Mouse (Mus musculus): ENCODE measurements at regions not wholly inside any gene's neighbourhood (a gene's known extent, or its start where the extent isn't known, plus 50 kb on each side); places are given as distances from the start of the nearest gene placed in this dataset.
A peak's percentile ranks its signal among the peaks of the same experiment; 100 is the strongest.
"Not testable (repeated sequence)": the region's sequence is repeated elsewhere in the genome, so short reads cannot be mapped to it uniquely, and the experiment has no call there.

DNA sequence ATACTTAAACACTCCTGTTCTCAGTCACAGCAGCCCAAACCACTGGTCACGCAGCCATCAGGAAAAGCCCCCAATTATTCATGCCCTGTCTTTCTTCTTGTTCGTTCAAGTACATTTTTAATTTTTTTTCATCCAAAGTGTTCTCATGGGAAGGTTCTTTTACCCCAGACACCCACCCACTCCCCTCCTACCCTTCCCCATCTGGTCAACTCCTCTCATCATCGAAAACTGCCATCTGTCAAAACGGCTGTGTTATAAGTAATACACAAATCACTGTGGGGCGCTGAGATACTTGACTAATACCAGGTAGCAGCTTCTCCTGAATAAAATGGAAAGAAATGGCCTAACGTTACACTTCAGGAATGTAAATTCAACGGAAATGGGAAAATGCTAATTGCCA, 573.1 kb upstream of the Gm10131 start:
- ATAC-seq = no peak
- POLR2A ChIA-PET = no interaction called here
- in situ Hi-C loops (cut with MboI; ENCODE audit: low pct_unique_long_range_greater_than_20kb) = no loop called here

DNA sequence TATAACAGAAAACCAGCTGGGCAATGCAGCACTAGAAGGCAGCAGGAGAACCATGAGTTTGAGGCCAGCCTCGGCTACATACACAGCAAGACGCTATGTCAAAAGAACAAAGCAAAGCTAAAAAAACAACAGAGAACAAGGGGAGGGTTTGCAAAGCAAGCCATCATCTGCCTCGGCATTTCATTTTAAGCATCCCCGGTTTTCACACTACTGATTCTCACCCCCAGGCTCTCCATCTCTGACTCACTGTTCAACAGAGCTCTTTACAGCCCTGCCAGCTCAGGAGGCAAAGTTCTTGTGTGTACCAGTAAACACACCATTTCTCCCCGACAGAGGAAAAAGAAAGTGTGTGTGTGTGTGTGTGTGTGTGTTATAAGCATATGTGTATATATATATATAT, 571.6 kb upstream of the Gm10131 start:
- ChIA-PET CTCF (no interaction called here), POLR2A (no interaction called here)
- in situ Hi-C loops (cut with MboI; ENCODE audit: low pct_unique_long_range_greater_than_20kb) = no loop called here
- DNase-seq (ENCODE audit: low read depth, low spot score) (peak; percentile 17), ATAC-seq (no peak)
- no peaks in the 10 kb centered on the region for H3K27me3 ChIP-seq
- TF ChIP-seq CTCF (IDR thresholded peaks at IDR 0.05) = no peak

More for the DNA sequence above, 573.1 kb upstream of the Gm10131 start:
- no peak for TF ChIP-seq CTCF (IDR thresholded peaks at IDR 0.05)
- H3K27me3 ChIP-seq = no peaks in the 10 kb centered on the region
- CTCF ChIA-PET = no interaction called here
- DNase-seq (ENCODE audit: low read depth, low spot score) = no peak

DNA sequence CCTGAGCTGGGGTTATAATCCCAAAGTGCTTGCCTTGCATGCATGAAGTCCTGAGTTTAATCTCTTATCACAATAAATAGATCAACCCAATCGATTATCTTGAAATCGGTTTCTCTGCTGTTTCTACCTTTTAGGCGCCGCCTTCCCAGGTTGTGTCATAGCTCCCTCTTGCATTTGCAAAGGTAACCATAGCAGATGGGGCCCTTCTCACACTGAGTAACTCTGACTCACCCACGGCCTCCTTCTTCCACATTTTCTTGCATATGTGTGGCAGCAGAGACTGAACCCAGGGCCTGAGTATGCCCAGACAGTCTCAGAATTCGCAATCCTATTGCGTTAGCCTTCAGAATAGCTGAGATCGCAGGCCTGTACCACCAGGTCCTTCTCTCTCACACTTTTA, 570.7 kb upstream of the Gm10131 start:
- no peak for TF ChIP-seq CTCF (IDR thresholded peaks at IDR 0.05)
- in situ Hi-C loops (cut with MboI; ENCODE audit: low pct_unique_long_range_greater_than_20kb) = no loop called here

GRCm38 (mm10) chr8:34679565-34680291, 568.2 kb upstream of the Gm10131 start:
- DNase-seq (ENCODE audit: low read depth, low spot score) = no peak
- in situ Hi-C loops (cut with MboI; ENCODE audit: low pct_unique_long_range_greater_than_20kb) = no loop called here
- ChIA-PET POLR2A (no interaction called here), CTCF (interaction anchor here (0.7 to 1.2 kb wide), 3 partner anchors 16 to 146 kb away, joined by 3 to 4 read pairs (median 3); no protein-coding TSS in a partner anchor)
- TF ChIP-seq CTCF (IDR thresholded peaks at IDR 0.05) = no peak
- ATAC-seq = no peak
- H3K27me3 ChIP-seq = no peaks in the 10 kb centered on the region

More for the DNA sequence above, 570.7 kb upstream of the Gm10131 start:
- no peaks in the 10 kb centered on the region for H3K27me3 ChIP-seq
- DNase-seq (ENCODE audit: low read depth, low spot score) (no peak), ATAC-seq (no peak)
- CTCF ChIA-PET = interaction anchor here (1.2 kb wide), 1 partner anchor 56 kb away, joined by 4 read pairs; no protein-coding TSS in a partner anchor
- POLR2A ChIA-PET = no interaction called here

DNA sequence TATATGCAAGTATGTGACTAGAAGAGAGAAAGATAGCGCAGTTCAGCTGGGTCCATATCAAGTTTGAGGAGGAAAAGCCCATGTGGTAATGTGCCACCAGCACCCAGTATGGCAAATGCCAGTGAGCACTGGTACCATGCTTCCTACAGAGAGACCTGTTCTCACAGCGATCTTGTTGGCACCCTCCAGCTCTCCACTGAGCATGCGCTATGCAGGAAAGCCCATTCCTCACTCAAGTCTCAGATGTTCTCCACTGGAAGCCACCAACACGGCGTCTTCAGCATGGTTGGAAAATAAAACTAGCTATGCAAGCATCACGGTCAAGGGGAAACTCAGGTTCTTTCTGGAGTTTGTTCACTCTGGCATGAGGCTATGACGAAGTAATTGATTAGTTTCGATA, 567.3 kb upstream of the Gm10131 start:
- no peak for ATAC-seq
- no peak for DNase-seq (ENCODE audit: low read depth, low spot score)
- in situ Hi-C loops (cut with MboI; ENCODE audit: low pct_unique_long_range_greater_than_20kb) = no loop called here
- CTCF ChIA-PET = interaction anchor here (0.7 to 1.2 kb wide), 2 partner anchors 16 to 145 kb away, joined by 3 read pairs; no protein-coding TSS in a partner anchor
- POLR2A ChIA-PET = no interaction called here
- H3K27me3 ChIP-seq = no peaks in the 10 kb centered on the region
- TF ChIP-seq CTCF (IDR thresholded peaks at IDR 0.05) = no peak

DNA sequence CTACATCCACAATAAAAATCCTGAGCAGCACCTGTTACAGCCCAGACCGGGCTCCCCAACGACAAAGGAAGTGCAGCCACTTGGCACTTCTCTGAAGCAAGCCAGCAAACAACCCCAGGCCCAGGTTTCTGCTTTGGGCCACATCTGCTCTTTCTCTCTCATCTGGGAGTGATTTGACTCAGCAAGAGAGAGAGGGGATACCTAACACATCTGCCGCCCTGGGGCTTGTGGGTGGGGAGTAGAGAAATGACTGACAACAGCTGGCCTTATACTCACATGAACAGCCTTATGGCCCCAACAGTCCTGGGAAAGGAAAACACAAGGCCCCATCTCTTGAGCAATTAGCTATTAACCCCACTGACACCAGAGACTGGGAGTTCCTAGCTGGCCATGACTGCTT, 560.2 kb upstream of the Gm10131 start:
- ATAC-seq = no peak
- no peak for DNase-seq (ENCODE audit: low read depth, low spot score)
- ChIA-PET POLR2A (no interaction called here), CTCF (no interaction called here)
- in situ Hi-C loops (cut with MboI; ENCODE audit: low pct_unique_long_range_greater_than_20kb) = no loop called here
- TF ChIP-seq CTCF (IDR thresholded peaks at IDR 0.05) = no peak
- H3K27me3 ChIP-seq = no peaks in the 10 kb centered on the region

- CTCF ChIA-PET = no interaction called here
- no peaks in the 10 kb centered on the region for H3K27me3 ChIP-seq
- no peak for ATAC-seq
- POLR2A ChIA-PET = no interaction called here
- no peak for TF ChIP-seq CTCF (IDR thresholded peaks at IDR 0.05)
- no peak for DNase-seq (ENCODE audit: low read depth, low spot score)
- in situ Hi-C loops (cut with MboI; ENCODE audit: low pct_unique_long_range_greater_than_20kb) = no loop called here
Observed at GRCm38 (mm10) chr8:34670930-34671715, 559.6 kb upstream of the Gm10131 start.

- DNase-seq (ENCODE audit: low read depth, low spot score) (no peak), ATAC-seq (no peak)
- in situ Hi-C loops (cut with MboI; ENCODE audit: low pct_unique_long_range_greater_than_20kb) = no loop called here
- TF ChIP-seq CTCF (IDR thresholded peaks at IDR 0.05) = no peak
- ChIA-PET CTCF (no interaction called here), POLR2A (no interaction called here)
- H3K27me3 ChIP-seq = no peaks in the 10 kb centered on the region
Observed at GRCm38 (mm10) chr8:34669146-34669545, 557.6 kb upstream of the Gm10131 start.

GRCm38 (mm10) chr8:34664429-34664828, 552.9 kb upstream of the Gm10131 start:
- ChIA-PET CTCF (no interaction called here), POLR2A (no interaction called here)
- ATAC-seq (no peak), DNase-seq (ENCODE audit: low read depth, low spot score) (no peak)
- no peak for TF ChIP-seq CTCF (IDR thresholded peaks at IDR 0.05)
- in situ Hi-C loops (cut with MboI; ENCODE audit: low pct_unique_long_range_greater_than_20kb) = loop anchor here (5.0 kb wide), 1 partner anchor 153 kb away; no protein-coding TSS in a partner anchor
- no peaks in the 10 kb centered on the region for H3K27me3 ChIP-seq

DNA sequence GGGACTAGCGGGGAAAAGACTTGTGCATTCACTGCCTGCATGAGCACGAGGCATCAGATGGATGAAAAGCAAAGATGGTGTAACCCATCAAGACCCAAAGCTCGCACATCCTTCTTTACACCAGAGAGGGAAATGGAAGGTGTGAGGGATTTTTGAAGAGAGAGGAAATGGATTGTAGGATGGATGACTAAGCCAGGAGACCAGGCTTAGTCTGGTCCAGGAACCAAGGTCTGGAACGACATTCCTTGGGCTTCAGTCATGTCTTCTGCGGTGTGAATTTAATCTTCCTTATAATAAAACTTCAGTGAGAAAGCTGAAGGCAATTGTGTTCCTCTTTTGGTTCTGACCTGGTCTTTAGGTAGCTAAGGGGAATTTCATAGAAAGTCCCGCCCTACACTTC, 551.0 kb upstream of the Gm10131 start:
- peak; percentile 82 for DNase-seq (ENCODE audit: low read depth, low spot score)
- ATAC-seq = peak; percentile 90
- in situ Hi-C loops (cut with MboI; ENCODE audit: low pct_unique_long_range_greater_than_20kb) = loop anchor here (5.0 kb wide), 1 partner anchor 155 kb away; no protein-coding TSS in a partner anchor
- POLR2A ChIA-PET = no interaction called here
- TF ChIP-seq CTCF (IDR thresholded peaks at IDR 0.05) = no peak
- CTCF ChIA-PET = no interaction called here
- H3K27me3 ChIP-seq = no peaks in the 10 kb centered on the region

- CTCF ChIA-PET = no interaction called here
- POLR2A ChIA-PET = no interaction called here
- H3K27me3 ChIP-seq = no peaks in the 10 kb centered on the region
- in situ Hi-C loops (cut with MboI; ENCODE audit: low pct_unique_long_range_greater_than_20kb) = no loop called here
- no peak for DNase-seq (ENCODE audit: low read depth, low spot score)
- no peak for TF ChIP-seq CTCF (IDR thresholded peaks at IDR 0.05)
- no peak for ATAC-seq
Observed at GRCm38 (mm10) chr8:34651750-34652149, 540.2 kb upstream of the Gm10131 start.

DNA sequence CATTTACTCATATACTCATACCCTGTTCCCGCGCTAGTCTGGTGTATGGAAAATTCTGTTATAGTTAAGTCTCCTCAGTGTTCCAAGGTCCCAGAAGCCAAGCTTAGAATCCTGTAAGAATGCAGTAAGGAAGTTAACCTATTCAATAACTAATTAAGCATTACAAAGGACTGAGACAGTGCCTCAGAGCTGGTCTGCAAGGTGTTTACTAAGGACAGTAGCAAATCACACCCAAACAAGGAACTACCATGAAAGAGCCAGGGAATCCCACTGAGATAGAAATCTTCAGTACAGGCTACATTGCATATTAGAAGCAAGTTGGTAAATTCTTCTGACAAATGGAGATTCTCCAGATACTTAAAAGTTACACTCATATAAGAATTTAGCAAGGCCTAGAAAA, 516.7 kb upstream of the Gm10131 start:
- ATAC-seq; DNase-seq (ENCODE audit: low read depth, low spot score); in situ Hi-C loops (cut with MboI; ENCODE audit: low pct_unique_long_range_greater_than_20kb); POLR2A ChIA-PET; CTCF ChIA-PET; H3K27me3 ChIP-seq: not testable (repeated sequence)
